ENCODE assay signal across 9 mouse cellular contexts in genomic region chr5:23224759-23225536, GRCm38 (mm10).
DNase-seq lines count a peak whose midpoint lies in the region; ATAC-seq and TF ChIP-seq lines count a peak whose summit lies in the region.
"Had no signal": no experiment of that assay in that cellular context is flagged by ENCODE, and none has a peak within 500 bp of the region (broad histone marks: within the 10 kb centered on the region; RNA-seq: fewer than 3 reads in every experiment).

No protein-coding gene starts in this region.

- 0 out of 2 replicates have a peak, but pooled peaks cover 2% of the 10 kb centered on the region for H3K27me3 ChIP-seq in limb, embryonic 13.5 days
- no peaks in the 10 kb centered on the region for H3K27me3 ChIP-seq in myocyte (ENCODE audit: control insufficient read depth, insufficient read depth, insufficient read length)

- peak overlapping the region; percentile 59 for H3K4me2 ChIP-seq in limb, embryonic 13.5 days (replicated peaks)
- peak overlapping the region; percentile 56 for H3K4me2 ChIP-seq in myocyte (ENCODE audit: low read depth)

- H3ac ChIP-seq in myocyte (ENCODE audit: control insufficient read depth, insufficient read length) = no peak overlapping the region

- H3K79me2 ChIP-seq in myocyte (ENCODE audit: control insufficient read depth, insufficient read depth) = no peaks in the 10 kb centered on the region

- peak overlapping the region; percentile 57 for H3K9ac ChIP-seq in limb, embryonic 13.5 days

- no peaks in the 10 kb centered on the region for H3K36me3 ChIP-seq in limb, embryonic 13.5 days
- no peaks in the 10 kb centered on the region for H3K36me3 ChIP-seq in myocyte (ENCODE audit: control insufficient read depth, insufficient read depth)

- peak overlapping the region; percentile 37 for H3K4me3 ChIP-seq in limb, embryonic 13.5 days
- no peak overlapping the region for H3K4me3 ChIP-seq in myocyte
- H3K4me3 ChIP-seq: erythroblast, embryonic 14.5 days had no signal

- no peak overlapping the region for H3K27ac ChIP-seq in limb, embryonic 13.5 days

- H3K9me3 ChIP-seq in limb, embryonic 13.5 days = no peaks in the 10 kb centered on the region

- peak; percentile 39 for DNase-seq in urinary bladder, postnatal 14 days (ENCODE audit: low spot score)
- no peak for DNase-seq in urinary bladder, adult 2 months (ENCODE audit: low spot score)
- DNase-seq in cerebellum, adult 8-10 months = peak; percentile 51
- DNase-seq in hindlimb bud, embryonic 11.5 days (ENCODE audit: extremely low spot score, low read depth, low spot score) = peak; percentile 78
- DNase-seq in testis, postnatal 14 days (ENCODE audit: low spot score) = peak; percentile 15

- ATAC-seq in frontal cortex, adult (ENCODE audit: low TSS enrichment) = peak; percentile 74
- peak; percentile 81 for ATAC-seq in limb, embryonic 13.5 days (ENCODE audit: low FRiP score, low read depth)

- 21% methylated on average over 14 of the region's 14 CpGs for WGBS in limb, embryonic 13.5 days

- no peak for TF ChIP-seq POLR2A in myocyte (IDR thresholded peaks at IDR 0.05; ENCODE audit: insufficient read length, low read depth)

- H3K4me1 ChIP-seq in limb, embryonic 13.5 days = peaks cover 18% of the 10 kb centered on the region

TF ChIP-seq in myocyte, 11 proteins besides CTCF, POLR2A, EP300 and RAD21:
- TF ChIP-seq USF1 (IDR thresholded peaks at IDR 0.05; ENCODE audit: low read depth) (peak; percentile 9), TCF3 (IDR thresholded peaks at IDR 0.05; ENCODE audit: insufficient read length, low read depth) (no peak)
